Mouse (Mus musculus): ENCODE measurements around the gene Man1c1. TPM values are rescaled to one million over a fixed set of nuclear protein-coding genes. Genes with fewer than 3 reads are reported as not detected.

Gene Man1c1
- total RNA-seq, 2 experiments from 2014 or later = 32.0 to 37.7 TPM

GRCm38 (mm10) chr4:134586631-134587030 is 117.5 kb downstream of the Man1c1 start:
- DNase-seq = no peak
- intact Hi-C loops (cut with DNase I) = no loop called here

GRCm38 (mm10) chr4:134586126-134586525 is 118.0 kb downstream of the Man1c1 start:
- no peak for DNase-seq
- intact Hi-C loops (cut with DNase I) = no loop called here

GRCm38 (mm10) chr4:134583513-134583912 is 120.6 kb downstream of the Man1c1 start:
- DNase-seq = peak; percentile 36 to 68
- intact Hi-C loops (cut with DNase I) = loop anchor here (2.0 kb wide), 1 partner anchor 119 kb away; no protein-coding TSS in a partner anchor

- DNase-seq = no peak
- intact Hi-C loops (cut with DNase I) = no loop called here
These were observed 122.7 kb downstream of the Man1c1 start for GRCm38 (mm10) chr4:134581365-134581764.

- intact Hi-C loops (cut with DNase I) = no loop called here
- DNase-seq = no peak
These were observed 123.5 kb downstream of the Man1c1 start for GRCm38 (mm10) chr4:134580351-134581148.

- intact Hi-C loops (cut with DNase I) = no loop called here
- peak in 1 of 2 experiments; percentile 45 for DNase-seq
These were observed 124.5 kb downstream of the Man1c1 start for GRCm38 (mm10) chr4:134579620-134580019.

GRCm38 (mm10) chr4:134579212-134579611 is 124.9 kb downstream of the Man1c1 start:
- intact Hi-C loops (cut with DNase I) = no loop called here
- DNase-seq = peak; percentile 78 to 80

GRCm38 (mm10) chr4:134578407-134578806 is 125.7 kb downstream of the Man1c1 start:
- intact Hi-C loops (cut with DNase I) = no loop called here
- no peak for DNase-seq

GRCm38 (mm10) chr4:134577281-134577680 is 126.8 kb downstream of the Man1c1 start:
- intact Hi-C loops (cut with DNase I) = no loop called here
- no peak for DNase-seq

GRCm38 (mm10) chr4:134575486-134575885 is 128.6 kb downstream of the Man1c1 start:
- DNase-seq = no peak
- intact Hi-C loops (cut with DNase I) = no loop called here

GRCm38 (mm10) chr4:134572449-134573300 is 131.4 kb downstream of the Man1c1 start:
- DNase-seq = no peak
- intact Hi-C loops (cut with DNase I) = no loop called here

GRCm38 (mm10) chr4:134570704-134571451 is 133.2 kb downstream of the Man1c1 start:
- intact Hi-C loops (cut with DNase I) = no loop called here
- DNase-seq = no peak

GRCm38 (mm10) chr4:134569831-134570230 is 134.3 kb downstream of the Man1c1 start:
- no peak for DNase-seq
- intact Hi-C loops (cut with DNase I) = no loop called here

GRCm38 (mm10) chr4:134569205-134569604 is 134.9 kb downstream of the Man1c1 start:
- intact Hi-C loops (cut with DNase I) = no loop called here
- DNase-seq = no peak

- DNase-seq = no peak
- intact Hi-C loops (cut with DNase I) = no loop called here
These were observed 136.5 kb downstream of the Man1c1 start for GRCm38 (mm10) chr4:134567377-134568226.

- intact Hi-C loops (cut with DNase I) = no loop called here
- DNase-seq = no peak
These were observed 140.0 kb downstream of the Man1c1 start for GRCm38 (mm10) chr4:134564093-134564492.

- no peak for DNase-seq
- intact Hi-C loops (cut with DNase I) = no loop called here
These were observed 140.5 kb downstream of the Man1c1 start for GRCm38 (mm10) chr4:134563624-134564023.

- DNase-seq = no peak
- intact Hi-C loops (cut with DNase I) = no loop called here
These were observed 142.1 kb downstream of the Man1c1 start for GRCm38 (mm10) chr4:134562014-134562413.

- DNase-seq = no peak
These were observed 143.4 kb downstream of the Man1c1 start for GRCm38 (mm10) chr4:134560699-134561098.

GRCm38 (mm10) chr4:134559154-134559553 is 144.9 kb downstream of the Man1c1 start:
- intact Hi-C loops (cut with DNase I) = no loop called here
- no peak for DNase-seq

More at GRCm38 (mm10) chr4:134560699-134561098, 143.4 kb downstream of the Man1c1 start:
- intact Hi-C loops (cut with DNase I) = no loop called here

All from heart, postnatal 10 days (tissue).